Comparison of ENCODE assay signal across 15 mouse cellular contexts in genomic region chr5:99223869-99224498, GRCm38 (mm10).
A peak's percentile ranks its signal among the peaks of the same experiment; 100 is the strongest.
DNase-seq lines count a peak whose midpoint lies in the region; ATAC-seq and TF ChIP-seq lines count a peak whose summit lies in the region.
"Had no signal": no experiment of that assay in that cellular context is flagged by ENCODE, and none has a peak within 500 bp of the region (broad histone marks: within the 10 kb centered on the region; RNA-seq: fewer than 3 reads in every experiment).

No protein-coding gene starts in this region.

- TF ChIP-seq POLR2A in lung, adult 2 months (IDR thresholded peaks at IDR 0.05; ENCODE audit: borderline replicate concordance, extremely low read depth, low read depth, low read length), result no peak

- TF ChIP-seq CTCF in lung, adult 2 months (IDR thresholded peaks at IDR 0.05; ENCODE audit: insufficient read depth, low read length), result no peak

- H3K27ac ChIP-seq in embryonic facial prominence, embryonic 14.5 days (replicated peaks; ENCODE audit: low read depth, low read length), result no peak overlapping the region
- H3K27ac ChIP-seq in embryonic facial prominence, embryonic 10.5 days (replicated peaks), result no peak overlapping the region
- 0 out of 2 replicates have a peak overlapping the region, but pooled peaks have one; percentile 14 for H3K27ac ChIP-seq in neural tube, embryonic 15.5 days (replicated peaks)
- no peak overlapping the region for H3K27ac ChIP-seq in forebrain, embryonic 10.5 days
- H3K27ac ChIP-seq: heart, embryonic 10.5 days; liver, embryonic 13.5 days had no signal

- 0 out of 2 replicates have a peak, but pooled peaks have one; percentile 50 for ATAC-seq in embryonic facial prominence, embryonic 14.5 days (ENCODE audit: low read depth)
- ATAC-seq in neural tube, embryonic 15.5 days (ENCODE audit: low FRiP score), result no peak

- peaks cover 42% of the 10 kb centered on the region for H3K36me3 ChIP-seq in embryonic facial prominence, embryonic 14.5 days (ENCODE audit: control insufficient read depth, insufficient read depth, low read length)
- H3K36me3 ChIP-seq in embryonic facial prominence, embryonic 10.5 days (replicated peaks), result peaks cover 93% of the 10 kb centered on the region
- peaks cover 51% of the 10 kb centered on the region for H3K36me3 ChIP-seq in neural tube, embryonic 15.5 days
- H3K36me3 ChIP-seq in forebrain, embryonic 10.5 days (replicated peaks), result peaks cover 61% of the 10 kb centered on the region

- peaks cover 7% of the 10 kb centered on the region; the same call in 1 of the 2 replicates for H3K4me1 ChIP-seq in embryonic facial prominence, embryonic 14.5 days (ENCODE audit: control insufficient read depth, insufficient read depth, low read length)
- H3K4me1 ChIP-seq in embryonic facial prominence, embryonic 10.5 days, result no peaks in the 10 kb centered on the region
- H3K4me1 ChIP-seq in lung, adult 2 months (ENCODE audit: control insufficient read depth, insufficient read depth, low read length), result no peaks in the 10 kb centered on the region
- H3K4me1 ChIP-seq in neural tube, embryonic 15.5 days, result peaks cover 8% of the 10 kb centered on the region
- H3K4me1 ChIP-seq in forebrain, embryonic 10.5 days, result peaks cover 10% of the 10 kb centered on the region
- H3K4me1 ChIP-seq: heart, embryonic 10.5 days; liver, embryonic 13.5 days; megakaryocyte, embryonic 14.5 days had no signal

- 63% methylated on average over 15 of the region's 15 CpGs for WGBS in embryonic facial prominence, embryonic 14.5 days
- WGBS in embryonic facial prominence, embryonic 10.5 days, result 73% methylated on average over 15 of the region's 15 CpGs
- 50% methylated on average over 15 of the region's 15 CpGs for WGBS in lung, adult 2 months
- 47% methylated on average over 15 of the region's 15 CpGs for WGBS in neural tube, embryonic 15.5 days
- 79% methylated on average over 15 of the region's 15 CpGs for WGBS in forebrain, embryonic 10.5 days

- H3K9ac ChIP-seq in embryonic facial prominence, embryonic 14.5 days (ENCODE audit: low read depth, low read length), result no peak overlapping the region
- H3K9ac ChIP-seq in neural tube, embryonic 15.5 days (replicated peaks), result no peak overlapping the region
- H3K9ac ChIP-seq: liver, embryonic 13.5 days had no signal

- H3K4me3 ChIP-seq in embryonic facial prominence, embryonic 14.5 days (ENCODE audit: low read depth, low read length), result no peak overlapping the region
- H3K4me3 ChIP-seq in embryonic facial prominence, embryonic 10.5 days, result no peak overlapping the region
- H3K4me3 ChIP-seq in lung, adult 2 months (replicated peaks; ENCODE audit: extremely low read depth, low read depth, low read length), result no peak overlapping the region
- H3K4me3 ChIP-seq in neural tube, embryonic 15.5 days (replicated peaks), result no peak overlapping the region
- no peak overlapping the region for H3K4me3 ChIP-seq in forebrain, embryonic 10.5 days
- H3K4me3 ChIP-seq: heart, embryonic 10.5 days; liver, embryonic 13.5 days; megakaryocyte, embryonic 14.5 days had no signal

- no peaks in the 10 kb centered on the region for H3K27me3 ChIP-seq in embryonic facial prominence, embryonic 14.5 days (replicated peaks; ENCODE audit: control insufficient read depth, insufficient read depth, low read length)
- no peaks in the 10 kb centered on the region for H3K27me3 ChIP-seq in embryonic facial prominence, embryonic 10.5 days (replicated peaks; ENCODE audit: low read depth, poor library complexity, severe bottlenecking)
- H3K27me3 ChIP-seq in neural tube, embryonic 15.5 days (replicated peaks), result no peaks in the 10 kb centered on the region
- no peaks in the 10 kb centered on the region for H3K27me3 ChIP-seq in forebrain, embryonic 10.5 days (ENCODE audit: poor library complexity, severe bottlenecking)
- H3K27me3 ChIP-seq: liver, embryonic 13.5 days; megakaryocyte, embryonic 14.5 days had no signal

- DNase-seq in embryonic facial prominence, embryonic 14.5 days (ENCODE audit: low spot score), result no peak
- no peak for DNase-seq in embryonic facial prominence, embryonic 10.5 days (ENCODE audit: low spot score)
- peak; percentile 36 for DNase-seq in lung, postnatal 36 days
- no peak for DNase-seq in lung, adult 2 months
- peak; percentile 17 for DNase-seq in adipocyte (ENCODE audit: low spot score)
- DNase-seq in forebrain, embryonic 10.5 days (ENCODE audit: extremely low spot score, low spot score), result no peak
- DNase-seq: cerebellum, adult 2 months; gastrocnemius, postnatal 14 days; heart, postnatal 4 days; kidney, postnatal 36 days; liver, embryonic 13.5 days; right cerebral cortex, postnatal 14 days had no signal

- H3K9me3 ChIP-seq in embryonic facial prominence, embryonic 14.5 days (ENCODE audit: control insufficient read depth, low read length), result peaks cover 6% of the 10 kb centered on the region; the same call in 1 of the 2 replicates
- H3K9me3 ChIP-seq in embryonic facial prominence, embryonic 10.5 days, result no peaks in the 10 kb centered on the region; the same call in 1 of the 2 replicates
- H3K9me3 ChIP-seq in neural tube, embryonic 15.5 days (replicated peaks), result no peaks in the 10 kb centered on the region
- no peaks in the 10 kb centered on the region for H3K9me3 ChIP-seq in forebrain, embryonic 10.5 days
- H3K9me3 ChIP-seq: heart, embryonic 10.5 days; liver, embryonic 13.5 days had no signal

- H3K4me2 ChIP-seq in embryonic facial prominence, embryonic 14.5 days (ENCODE audit: low read depth, low read length), result no peak overlapping the region
- H3K4me2 ChIP-seq in neural tube, embryonic 15.5 days, result no peak overlapping the region
- H3K4me2 ChIP-seq: liver, embryonic 13.5 days had no signal

Comparison
In these comparisons a context has a peak if more than half of its experiments do, and no peak if none do; other contexts are left out.
1. DNase-seq: peak in lung, postnatal 36 days (single experiment) and adipocyte (single experiment); none in embryonic facial prominence, embryonic 14.5 days (single experiment), embryonic facial prominence, embryonic 10.5 days (single experiment), lung, adult 2 months (single experiment) and forebrain, embryonic 10.5 days (single experiment).